Mouse (Mus musculus): ENCODE results near the gene Gm1113. TPM values are rescaled to one million over a fixed set of nuclear protein-coding genes. Genes with fewer than 3 reads are reported as not detected.
A peak's percentile ranks its signal among the peaks of the same experiment; 100 is the strongest.

Gm1113 gene
- polyA plus RNA-seq, 1 experiment from 2014 or later = not detected

DNA sequence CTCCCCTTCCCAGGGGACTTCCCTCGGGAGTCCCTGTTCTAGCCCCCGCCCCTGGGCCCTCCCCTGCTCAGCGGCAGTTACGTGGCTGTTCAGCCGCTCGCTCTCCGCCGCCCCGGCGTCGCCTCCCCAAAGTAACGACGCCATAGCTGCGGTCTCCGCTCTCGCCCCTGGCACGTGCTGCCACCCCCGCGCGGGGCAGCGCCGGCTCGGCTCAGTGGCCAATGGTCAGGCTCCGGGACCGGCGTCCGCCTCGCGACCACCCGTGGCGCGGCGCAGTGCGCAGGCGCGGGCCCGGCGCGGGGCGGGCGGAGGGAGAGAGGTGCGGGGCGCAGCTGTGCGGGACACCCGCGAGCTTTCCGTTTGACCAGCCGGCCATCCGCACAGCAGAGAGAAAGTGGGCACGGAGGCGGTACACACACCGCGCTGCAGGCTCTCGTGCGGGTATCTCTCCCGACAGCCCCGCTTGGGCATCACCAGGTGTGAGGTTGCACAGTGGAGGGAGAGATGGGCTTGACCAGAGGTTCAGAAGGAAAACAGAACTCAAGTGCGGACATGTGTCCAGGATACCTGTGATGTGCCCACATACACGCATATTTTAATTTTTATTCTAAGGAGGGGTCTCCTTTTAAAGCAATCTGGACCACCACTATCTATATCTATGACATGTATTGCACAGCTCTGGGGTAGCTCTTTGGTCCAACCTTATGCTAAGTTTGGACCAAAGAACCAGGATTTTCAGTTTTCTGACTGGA lies 40.4 kb upstream of the Gm1113 start, which contains the start of the genes Ddx25 and Pus3:
Gene Ddx25 (minus strand): TSS at position 272 of the 752 bp plus-strand sequence.
Gene Pus3 (plus strand): TSS at position 339 of the 752 bp plus-strand sequence.
- ATAC-seq (replicated peaks; ENCODE audit: low FRiP score, low read depth) (peak; percentile 63), DNase-seq (ENCODE audit: low spot score) (no peak)
- 1% methylated on average over 49 of the region's 59 CpGs for WGBS
- Histone ChIP-seq H3K9me3 (replicated peaks; ENCODE audit: low read length) (no peaks in the 10 kb centered on the region), H3K9ac (ENCODE audit: low read depth, low read length) (peak within 1 kb of the TSS; percentile 51), H3K4me1 (replicated peaks; ENCODE audit: insufficient read depth, low read length) (peaks cover 12% of the 10 kb centered on the region), H3K27me3 (ENCODE audit: insufficient read depth, low read length) (0 out of 2 replicates have a peak, but pooled peaks cover 5% of the 10 kb centered on the region), H3K4me3 (replicated peaks; ENCODE audit: low read depth, low read length) (peak within 1 kb of the TSS; percentile 60), H3K36me3 (ENCODE audit: insufficient read depth, low read length) (peaks cover 6% of the 10 kb centered on the region; the same call in 1 of the 2 replicates), H3K27ac (peak within 1 kb of the TSS; percentile 25; the same call in 1 of the 2 replicates), H3K4me2 (ENCODE audit: low read length) (peak within 1 kb of the TSS; percentile 87)
- TF ChIP-seq CTCF (IDR thresholded peaks at IDR 0.05; ENCODE audit: low read depth) = no peak

DNA sequence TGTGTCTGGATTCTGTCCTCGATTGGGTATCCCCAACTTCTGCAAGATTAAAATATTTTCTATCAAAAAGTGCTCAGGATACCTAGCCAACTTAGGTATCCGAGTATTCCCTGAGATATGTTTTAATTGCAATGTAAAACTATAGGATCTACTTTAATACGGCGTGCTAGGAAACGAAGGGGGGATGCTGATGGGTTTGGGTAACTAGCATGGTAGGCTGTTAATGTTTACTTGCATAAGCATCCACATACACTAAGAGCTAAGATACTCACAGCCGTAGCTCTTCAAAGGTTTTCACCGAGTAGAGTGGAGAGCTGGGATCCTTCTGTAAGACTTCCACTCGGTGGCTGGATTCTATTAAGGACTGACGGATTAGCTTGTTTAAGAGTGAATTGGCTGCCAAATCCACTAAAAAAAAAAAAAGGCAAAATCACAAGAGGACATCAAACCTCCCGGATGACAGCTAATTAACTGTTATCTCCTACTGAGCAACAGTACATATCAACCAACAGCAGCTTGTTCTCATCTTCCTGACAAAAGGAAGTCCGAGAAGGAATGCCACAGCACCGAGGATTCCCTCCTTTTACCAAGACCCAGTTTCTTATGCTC lies 38.5 kb upstream of the Gm1113 start:
- Histone ChIP-seq H3K27me3 (ENCODE audit: insufficient read depth, low read length) (0 out of 2 replicates have a peak, but pooled peaks cover 5% of the 10 kb centered on the region), H3K4me1 (replicated peaks; ENCODE audit: insufficient read depth, low read length) (peaks cover 12% of the 10 kb centered on the region), H3K4me2 (ENCODE audit: low read length) (no peak overlapping the region), H3K9me3 (replicated peaks; ENCODE audit: low read length) (no peaks in the 10 kb centered on the region), H3K36me3 (ENCODE audit: insufficient read depth, low read length) (peaks cover 2% of the 10 kb centered on the region; the same call in 1 of the 2 replicates), H3K4me3 (replicated peaks; ENCODE audit: low read depth, low read length) (no peak overlapping the region), H3K9ac (ENCODE audit: low read depth, low read length) (no peak overlapping the region), H3K27ac (no peak overlapping the region)
- no peak for TF ChIP-seq CTCF (IDR thresholded peaks at IDR 0.05; ENCODE audit: low read depth)
- no peak for ATAC-seq (replicated peaks; ENCODE audit: low FRiP score, low read depth)
- DNase-seq (ENCODE audit: low spot score) = no peak
- 71% methylated on average over 12 of the region's 12 CpGs for WGBS

DNA sequence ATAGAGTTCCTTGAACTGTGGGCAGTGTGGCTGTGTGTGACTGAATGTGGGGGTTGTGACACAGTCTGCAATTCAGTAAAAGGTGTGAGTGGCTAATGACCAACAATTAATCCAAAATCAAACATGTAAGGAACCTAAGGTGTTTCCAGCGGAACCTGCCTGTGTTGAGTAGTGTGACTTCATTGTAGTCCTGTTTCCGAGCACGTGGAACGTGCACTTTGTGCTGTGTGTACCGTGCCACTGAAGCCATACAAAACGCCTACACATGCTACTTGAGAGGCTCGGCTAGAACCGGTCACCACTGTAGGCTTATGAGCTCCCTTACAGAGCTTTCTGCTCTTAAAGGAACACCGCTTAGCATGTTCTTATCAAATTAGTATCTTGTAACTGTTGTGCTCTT lies 30.4 kb upstream of the Gm1113 start:
- no peaks in the 10 kb centered on the region for H3K9me3 ChIP-seq (replicated peaks; ENCODE audit: low read length)
- no peaks in the 10 kb centered on the region for H3K27me3 ChIP-seq (ENCODE audit: insufficient read depth, low read length)
- H3K36me3 ChIP-seq (ENCODE audit: insufficient read depth, low read length) = no peaks in the 10 kb centered on the region
- no peak overlapping the region for H3K4me3 ChIP-seq (replicated peaks; ENCODE audit: low read depth, low read length)
- no peaks in the 10 kb centered on the region for H3K4me1 ChIP-seq (replicated peaks; ENCODE audit: insufficient read depth, low read length)
- WGBS = 71% methylated on average over 9 of the region's 9 CpGs
- H3K4me2 ChIP-seq (ENCODE audit: low read length) = no peak overlapping the region
- H3K27ac ChIP-seq = no peak overlapping the region
- no peak for DNase-seq (ENCODE audit: low spot score)
- no peak for TF ChIP-seq CTCF (IDR thresholded peaks at IDR 0.05; ENCODE audit: low read depth)
- H3K9ac ChIP-seq (ENCODE audit: low read depth, low read length) = no peak overlapping the region
- no peak for ATAC-seq (replicated peaks; ENCODE audit: low FRiP score, low read depth)

DNA sequence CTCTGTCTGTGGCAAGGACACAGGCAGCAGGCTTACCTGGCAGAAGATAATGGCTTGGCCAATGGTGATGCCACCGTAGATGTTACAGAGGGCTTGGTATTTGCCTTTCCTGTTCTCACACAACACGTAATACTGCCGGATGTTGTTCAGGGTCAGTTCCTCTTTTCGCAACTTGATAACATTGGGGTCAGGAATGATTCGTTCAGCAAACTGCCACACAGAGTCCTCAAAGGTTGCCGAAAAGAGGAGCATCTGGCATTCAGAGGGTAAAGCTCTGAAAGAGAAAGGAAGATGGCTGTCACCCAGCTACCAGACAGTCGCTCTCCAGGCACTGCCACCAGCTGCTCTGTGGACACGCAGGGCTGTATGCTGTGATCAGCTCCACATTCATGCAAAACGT lies 28.7 kb upstream of the Gm1113 start:
- TF ChIP-seq CTCF (IDR thresholded peaks at IDR 0.05; ENCODE audit: low read depth) = no peak
- Histone ChIP-seq H3K9me3 (replicated peaks; ENCODE audit: low read length) (no peaks in the 10 kb centered on the region), H3K4me1 (replicated peaks; ENCODE audit: insufficient read depth, low read length) (no peaks in the 10 kb centered on the region), H3K9ac (ENCODE audit: low read depth, low read length) (no peak overlapping the region), H3K4me2 (ENCODE audit: low read length) (no peak overlapping the region), H3K36me3 (ENCODE audit: insufficient read depth, low read length) (no peaks in the 10 kb centered on the region), H3K27ac (no peak overlapping the region), H3K27me3 (ENCODE audit: insufficient read depth, low read length) (no peaks in the 10 kb centered on the region), H3K4me3 (replicated peaks; ENCODE audit: low read depth, low read length) (no peak overlapping the region)
- ATAC-seq (replicated peaks; ENCODE audit: low FRiP score, low read depth) (no peak), DNase-seq (ENCODE audit: low spot score) (no peak)
- WGBS = 65% methylated on average over 9 of the region's 9 CpGs

DNA sequence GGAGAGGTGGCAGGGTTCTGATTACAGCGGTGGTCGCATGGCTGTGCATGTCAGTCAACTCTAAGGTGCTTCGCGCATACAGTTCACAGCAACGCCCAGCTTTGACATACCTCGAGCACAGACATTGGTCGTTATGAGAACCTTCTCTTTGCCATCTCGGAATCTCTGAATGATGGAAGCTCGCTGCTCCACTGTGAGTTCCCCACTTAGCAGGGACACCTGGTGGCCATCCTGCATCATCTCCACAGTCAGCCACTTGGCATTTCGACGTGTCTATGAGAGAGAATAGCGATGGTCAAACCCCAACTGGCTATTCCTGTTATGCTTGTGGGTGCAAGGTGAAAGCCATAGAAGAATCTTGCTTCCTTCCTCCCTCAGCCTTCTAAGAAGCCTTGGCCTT lies 27.6 kb upstream of the Gm1113 start:
- DNase-seq (ENCODE audit: low spot score) (no peak), ATAC-seq (replicated peaks; ENCODE audit: low FRiP score, low read depth) (no peak)
- Histone ChIP-seq H3K27ac (no peak overlapping the region), H3K36me3 (ENCODE audit: insufficient read depth, low read length) (no peaks in the 10 kb centered on the region), H3K4me2 (ENCODE audit: low read length) (no peak overlapping the region), H3K4me3 (replicated peaks; ENCODE audit: low read depth, low read length) (no peak overlapping the region), H3K4me1 (replicated peaks; ENCODE audit: insufficient read depth, low read length) (no peaks in the 10 kb centered on the region), H3K27me3 (ENCODE audit: insufficient read depth, low read length) (no peaks in the 10 kb centered on the region), H3K9me3 (replicated peaks; ENCODE audit: low read length) (no peaks in the 10 kb centered on the region), H3K9ac (ENCODE audit: low read depth, low read length) (no peak overlapping the region)
- TF ChIP-seq CTCF (IDR thresholded peaks at IDR 0.05; ENCODE audit: low read depth) = peak; percentile 47; the same call in 1 of the 2 replicates
- 72% methylated on average over 12 of the region's 12 CpGs for WGBS

DNA sequence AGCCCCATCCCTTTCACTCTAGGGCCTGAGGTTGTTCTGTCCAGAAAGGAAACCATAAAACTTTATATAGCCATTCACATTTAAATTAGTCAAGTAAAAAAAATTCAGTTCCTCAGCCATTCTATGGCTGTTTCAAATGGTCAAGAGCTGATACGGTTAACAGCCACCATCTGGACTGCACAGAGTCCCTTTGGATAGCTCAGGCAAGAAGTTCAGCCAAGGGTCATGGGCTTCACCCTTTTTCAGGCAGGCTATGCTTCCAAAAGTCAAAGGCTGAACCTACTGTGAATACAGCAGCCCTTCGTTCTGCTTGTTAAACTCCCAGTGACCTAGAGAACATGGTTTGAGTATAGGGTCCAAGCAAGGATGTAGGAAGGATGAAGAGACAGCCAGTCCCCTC lies 26.6 kb upstream of the Gm1113 start:
- H3K4me2 ChIP-seq (ENCODE audit: low read length) = no peak overlapping the region
- no peaks in the 10 kb centered on the region for H3K9me3 ChIP-seq (replicated peaks; ENCODE audit: low read length)
- 54% methylated on average over 2 of the region's 2 CpGs for WGBS
- no peak overlapping the region for H3K9ac ChIP-seq (ENCODE audit: low read depth, low read length)
- H3K27me3 ChIP-seq (ENCODE audit: insufficient read depth, low read length) = no peaks in the 10 kb centered on the region
- DNase-seq (ENCODE audit: low spot score) = peak; percentile 58
- 0 out of 2 replicates have a peak, but pooled peaks have one; percentile 19 for ATAC-seq (replicated peaks; ENCODE audit: low FRiP score, low read depth)
- no peak overlapping the region for H3K27ac ChIP-seq
- H3K4me3 ChIP-seq (replicated peaks; ENCODE audit: low read depth, low read length) = no peak overlapping the region
- TF ChIP-seq CTCF (IDR thresholded peaks at IDR 0.05; ENCODE audit: low read depth) = no peak
- H3K4me1 ChIP-seq (replicated peaks; ENCODE audit: insufficient read depth, low read length) = no peaks in the 10 kb centered on the region
- no peaks in the 10 kb centered on the region for H3K36me3 ChIP-seq (ENCODE audit: insufficient read depth, low read length)

Measured in kidney, postnatal 0 days (tissue).